Mouse (Mus musculus) layer of hippocampus, adult 9-11 months (tissue): ENCODE results near the gene Ctsz.

Source experiments
- DNase-seq: peaks from one replicate; pipeline ENCODE4 v3.0.0; 2022

The Ctsz gene

GRCm38 (mm10) chr2:174438737-174439449 lies at the start of gene Ctsz:
Gene Ctsz, minus strand, starts transcription at chr2:174439039.
- DNase-seq: peak; percentile 64

GRCm38 (mm10) chr2:174487005-174487404 lies 48.2 kb upstream of the Ctsz start:
- DNase-seq: no peak

GRCm38 (mm10) chr2:174478746-174479145 lies 39.9 kb upstream of the Ctsz start:
- DNase-seq: no peak

DNA sequence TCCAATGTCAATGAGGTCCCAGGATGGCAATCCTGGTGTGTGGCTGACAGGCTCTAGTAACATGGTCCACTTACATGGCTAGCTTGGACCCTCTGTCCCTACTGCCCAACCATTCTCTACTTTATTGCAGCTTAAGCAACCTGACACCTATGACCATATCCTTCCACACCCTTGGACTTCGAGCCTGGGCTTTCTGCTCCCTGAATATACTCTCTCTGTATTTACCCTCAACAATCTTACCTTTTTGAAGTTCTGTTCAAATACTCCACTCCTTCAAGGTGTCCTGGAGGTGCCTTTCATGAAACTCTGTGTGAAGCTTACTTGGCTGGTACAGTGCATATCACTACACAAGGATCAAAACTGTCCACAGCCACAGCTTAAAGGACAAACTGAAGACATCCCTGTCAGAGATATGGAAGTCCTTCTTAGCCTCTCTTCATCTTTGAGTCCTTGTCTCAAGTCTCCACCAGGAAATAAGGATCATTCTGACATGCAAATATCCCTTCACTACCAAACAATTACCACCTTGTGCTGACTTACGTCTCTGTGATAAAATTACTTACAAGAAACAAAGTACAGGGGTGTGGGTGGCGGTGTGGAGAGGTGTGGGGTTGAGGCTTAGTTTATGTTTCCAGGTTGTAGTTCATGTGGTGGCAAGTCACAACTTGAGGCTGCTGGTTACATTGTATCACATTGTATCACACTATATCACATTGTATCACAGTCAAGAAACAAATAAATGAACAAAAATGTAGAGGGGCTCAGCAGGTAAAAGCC lies 38.9 kb upstream of the Ctsz start:
- DNase-seq: no peak

DNA sequence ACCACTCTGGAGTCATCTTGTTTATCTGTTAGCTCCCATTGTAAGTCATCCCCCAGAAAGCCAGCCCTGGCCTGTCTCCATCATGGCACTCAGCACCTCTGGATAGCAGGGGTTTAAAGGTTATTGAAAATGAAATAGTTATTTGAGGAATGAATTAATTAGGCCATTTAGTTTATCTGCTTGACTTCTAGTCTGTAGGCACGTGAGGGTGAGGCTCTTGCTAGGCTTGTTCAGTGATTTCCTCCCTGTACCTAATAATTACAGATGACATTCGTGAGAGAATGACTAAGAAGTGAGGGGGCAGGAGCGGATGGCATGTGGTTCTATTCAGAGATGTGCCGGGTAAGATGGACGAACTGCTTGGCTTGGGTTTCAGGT lies 34.7 kb upstream of the Ctsz start:
- DNase-seq: no peak

DNA sequence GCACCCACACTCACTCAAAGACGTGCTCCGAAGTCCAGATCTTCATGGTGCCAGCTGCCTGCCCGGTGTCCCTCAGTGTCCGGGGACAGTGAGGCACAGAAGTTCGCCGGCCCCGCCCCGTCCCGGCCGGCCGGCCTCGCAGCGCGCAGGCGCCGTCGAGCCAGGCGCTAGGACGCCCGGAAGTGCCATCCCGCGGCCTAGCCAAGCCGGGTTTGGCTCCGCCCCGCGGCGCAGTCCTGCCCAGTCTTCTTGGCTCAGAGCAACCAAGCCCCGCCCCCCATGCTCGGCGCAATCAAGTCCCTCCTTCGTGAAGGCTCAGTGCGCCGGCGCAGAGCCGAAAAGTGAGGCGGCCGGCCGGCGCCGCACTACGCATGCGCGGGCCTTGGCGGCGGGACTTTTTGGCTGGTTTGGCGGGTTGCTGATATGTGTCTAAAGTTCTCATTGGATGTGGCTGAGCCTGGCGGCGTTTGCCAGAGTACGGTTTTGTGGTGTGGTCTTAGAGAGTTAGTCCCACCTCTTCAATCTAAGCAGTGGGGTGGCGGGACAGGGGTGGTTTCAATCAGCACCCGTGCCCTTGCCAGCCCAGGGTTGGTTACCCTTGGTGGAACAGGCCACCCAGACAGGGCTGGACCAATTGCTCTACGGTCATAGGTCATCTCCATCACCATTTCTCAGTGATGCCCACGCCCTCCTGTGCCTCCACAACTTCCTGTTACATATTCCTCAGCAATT lies 34.1 kb upstream of the Ctsz start, which contains the start of gene Prelid3b:
Gene Prelid3b (minus strand): TSS at position 264 of the 732 bp plus-strand sequence.
- peak; percentile 100 for DNase-seq

DNA sequence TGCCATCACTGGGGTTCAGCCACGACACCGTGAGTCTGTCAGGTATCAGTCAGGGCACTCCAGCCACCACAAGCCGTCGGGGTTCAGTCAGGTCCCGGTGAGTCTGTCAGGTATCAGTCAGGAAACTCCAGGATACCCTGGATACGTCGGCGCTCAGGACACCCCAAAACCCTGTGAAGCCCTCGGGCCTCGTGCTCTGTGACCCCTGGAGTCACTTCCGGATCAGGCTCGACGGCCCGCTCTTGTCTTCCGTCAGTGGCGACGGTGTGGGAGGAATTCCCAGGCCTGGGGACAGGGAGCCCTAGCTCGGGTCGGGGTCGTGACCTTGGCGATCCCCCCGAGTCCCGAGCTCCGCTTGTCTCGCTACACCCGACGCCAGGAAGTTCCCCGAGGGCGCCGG lies 33.6 kb upstream of the Ctsz start:
- DNase-seq: no peak

DNA sequence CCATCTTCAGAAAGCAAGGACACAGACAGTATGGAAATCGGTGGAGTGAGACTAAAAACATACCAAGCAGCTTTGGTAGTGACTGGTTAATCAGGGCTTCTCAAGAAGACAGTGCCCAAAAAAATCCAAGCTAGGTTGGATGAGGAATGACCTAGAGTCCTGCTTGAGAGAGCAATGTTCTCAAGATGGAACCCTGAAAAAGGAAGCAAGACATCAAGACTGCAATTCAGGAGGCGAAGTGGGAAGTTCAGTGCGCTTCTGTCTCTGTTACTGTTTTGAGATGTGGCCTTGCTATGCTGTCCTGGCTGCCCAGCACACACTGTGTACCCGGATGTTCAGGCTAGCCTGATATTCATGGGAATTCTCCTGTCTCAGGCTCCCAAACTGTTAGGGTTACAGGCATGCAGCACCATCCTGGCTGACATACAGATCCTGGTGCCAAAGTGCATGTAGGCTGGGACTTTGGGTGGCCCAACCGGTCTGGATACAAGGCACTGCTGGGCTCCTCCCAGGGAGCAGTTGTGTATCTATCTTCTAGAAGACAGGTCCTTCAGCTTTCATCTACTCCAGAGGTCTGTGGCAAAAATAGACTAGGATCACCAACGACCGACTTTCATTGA lies 32.1 kb upstream of the Ctsz start:
- no peak for DNase-seq

GRCm38 (mm10) chr2:174470333-174470732 lies 31.5 kb upstream of the Ctsz start:
- no peak for DNase-seq

GRCm38 (mm10) chr2:174463789-174464523 lies 25.1 kb upstream of the Ctsz start, which contains the start of gene Atp5e:
Gene Atp5e, minus strand, starts transcription at chr2:174464105.
- DNase-seq: peak; percentile 97

GRCm38 (mm10) chr2:174463370-174463769 lies 24.5 kb upstream of the Ctsz start:
- DNase-seq: no peak

GRCm38 (mm10) chr2:174459365-174459764 lies 20.5 kb upstream of the Ctsz start:
- no peak for DNase-seq

- no peak for DNase-seq
Measured at GRCm38 (mm10) chr2:174453681-174454080, 14.8 kb upstream of the Ctsz start.

DNA sequence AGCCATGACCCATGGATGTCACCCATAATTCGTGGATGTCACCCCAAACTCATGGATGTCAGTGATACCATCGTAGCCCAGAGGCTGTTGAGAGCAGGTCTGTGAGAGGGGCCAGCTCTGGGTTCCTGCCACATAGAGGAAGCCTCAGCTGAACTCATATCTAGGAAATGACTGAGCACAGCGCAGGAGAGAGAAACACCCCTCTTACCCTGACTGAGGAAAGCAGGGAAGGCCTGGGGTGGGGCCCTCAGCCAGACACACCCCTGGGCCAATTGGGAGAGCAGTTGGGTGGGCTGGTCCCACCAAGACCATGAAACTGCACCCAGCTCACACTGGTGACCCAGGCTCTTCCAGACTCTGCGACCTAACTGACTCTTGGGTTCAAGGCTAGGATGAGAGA lies 11.5 kb upstream of the Ctsz start, which contains the start of gene Tubb1:
Gene Tubb1 (plus strand): TSS at position 343 of the 400 bp plus-strand sequence.
- DNase-seq: no peak

DNA sequence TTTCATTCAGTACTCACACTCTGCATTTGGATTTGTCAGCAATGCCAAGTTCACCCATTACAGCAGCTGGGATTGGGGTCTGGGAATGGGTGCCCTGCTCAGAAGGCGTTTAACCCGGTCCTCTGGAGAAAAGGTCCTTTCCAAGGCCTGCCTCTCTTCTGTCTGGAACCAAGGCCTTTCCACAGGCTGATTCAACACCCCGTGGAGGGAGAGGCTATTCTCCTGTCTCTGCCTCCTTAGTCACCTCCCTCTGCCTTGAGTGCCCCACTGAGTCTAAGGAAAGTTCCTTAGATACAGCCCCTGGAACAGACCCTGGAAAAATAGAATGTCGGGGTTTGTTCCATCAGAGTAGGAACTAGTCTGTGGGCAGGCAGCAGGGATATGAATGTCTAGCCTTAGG lies 9.6 kb upstream of the Ctsz start:
- no peak for DNase-seq

DNA sequence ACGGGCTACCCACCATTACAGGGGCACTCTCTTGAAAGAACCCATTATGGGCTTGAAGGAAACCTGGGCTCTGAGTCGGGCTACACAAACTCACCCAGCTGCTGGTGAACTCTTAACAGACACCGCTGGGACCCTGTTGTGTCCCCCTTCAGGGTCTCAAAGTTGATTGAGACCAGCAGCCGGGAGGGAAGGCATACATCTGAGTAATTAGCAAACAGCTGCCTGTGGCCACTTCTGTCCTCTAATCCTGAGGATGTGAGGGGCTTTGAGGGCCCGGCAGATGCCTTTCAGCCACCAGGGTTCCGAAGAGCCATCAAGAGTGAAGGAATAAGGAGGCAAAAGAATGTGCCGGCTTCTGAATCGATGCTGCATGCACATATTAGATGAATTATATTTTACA lies 8.1 kb upstream of the Ctsz start:
- DNase-seq: no peak

- no peak for DNase-seq
Measured at GRCm38 (mm10) chr2:174446492-174446891, 7.7 kb upstream of the Ctsz start.

DNA sequence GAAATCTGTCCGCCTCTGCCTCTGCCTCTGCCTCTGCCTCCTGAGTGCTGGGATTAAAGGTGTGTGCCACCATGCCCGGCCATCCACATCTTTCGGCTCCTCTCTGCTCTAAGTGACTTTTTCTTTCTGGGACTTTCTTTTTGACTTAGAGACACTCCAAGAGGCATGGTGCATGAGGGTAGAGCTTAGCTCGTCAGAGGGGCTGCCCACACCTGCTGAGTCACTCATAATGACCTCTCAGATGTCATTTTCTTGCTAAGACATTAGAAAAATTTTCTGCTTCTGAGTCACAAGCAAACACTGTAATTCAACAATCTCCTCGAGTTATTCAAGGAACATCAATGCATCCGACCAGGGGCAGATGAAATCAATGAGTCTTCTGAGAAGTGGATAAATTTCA lies 6.2 kb upstream of the Ctsz start:
- no peak for DNase-seq

DNA sequence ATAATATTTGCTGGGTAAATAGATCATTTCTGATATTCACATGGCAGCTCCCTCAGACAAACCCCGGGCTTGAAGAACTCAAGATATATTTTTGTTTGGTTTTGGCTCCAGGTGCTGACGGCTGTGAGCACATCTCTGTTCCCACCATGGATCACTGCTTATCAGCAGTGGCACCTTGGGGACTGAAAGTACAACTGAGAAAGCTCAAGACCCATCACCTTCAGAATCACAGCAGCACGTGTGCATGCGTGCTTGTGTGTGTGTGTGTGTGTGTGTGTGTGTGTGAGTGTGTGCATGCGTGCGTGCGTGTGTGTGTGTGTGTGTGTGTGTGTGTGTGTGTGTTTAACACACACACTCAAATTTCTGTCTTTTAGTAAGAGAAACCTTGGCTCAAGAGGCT lies 5.5 kb upstream of the Ctsz start:
- DNase-seq: no peak

DNA sequence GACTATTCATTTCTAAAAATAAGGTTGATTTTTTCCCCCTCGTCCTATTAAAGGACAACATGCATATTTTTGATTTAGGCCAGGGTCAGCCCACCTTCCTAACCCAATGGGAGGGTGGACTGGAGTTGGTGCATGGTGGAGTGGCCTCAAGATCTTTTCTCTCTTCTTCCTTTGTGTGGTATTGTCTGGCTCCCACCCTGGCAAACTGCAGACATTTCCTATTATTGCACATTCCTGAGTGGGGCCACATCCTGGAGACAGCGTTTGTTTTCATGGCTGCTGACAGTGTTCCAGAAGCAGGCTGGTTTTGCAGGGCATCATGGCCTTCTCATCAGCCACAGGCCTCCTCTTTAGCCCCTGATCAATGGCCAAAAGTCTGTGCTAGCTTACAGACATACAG lies 4.2 kb upstream of the Ctsz start:
- no peak for DNase-seq

DNA sequence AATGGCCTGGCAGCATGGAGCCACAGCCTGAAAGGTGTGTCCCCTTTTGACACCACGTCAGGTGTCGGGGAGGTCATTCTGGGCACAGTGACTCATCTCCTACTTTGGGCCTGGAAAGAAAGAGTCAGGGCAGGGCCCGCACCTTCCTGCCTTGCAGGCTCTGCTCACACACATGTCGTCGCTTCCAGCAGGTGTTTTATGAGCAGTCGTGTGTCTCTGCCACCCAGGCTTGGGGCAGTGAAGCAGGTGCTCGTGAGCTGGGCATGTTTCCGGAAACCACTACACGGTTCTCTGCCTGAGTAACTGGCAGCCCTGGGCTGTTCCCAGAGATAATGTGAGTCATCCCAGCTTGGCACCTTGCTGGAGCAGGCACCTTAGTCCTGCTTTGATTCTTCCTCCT lies 3.6 kb upstream of the Ctsz start:
- DNase-seq: no peak

DNA sequence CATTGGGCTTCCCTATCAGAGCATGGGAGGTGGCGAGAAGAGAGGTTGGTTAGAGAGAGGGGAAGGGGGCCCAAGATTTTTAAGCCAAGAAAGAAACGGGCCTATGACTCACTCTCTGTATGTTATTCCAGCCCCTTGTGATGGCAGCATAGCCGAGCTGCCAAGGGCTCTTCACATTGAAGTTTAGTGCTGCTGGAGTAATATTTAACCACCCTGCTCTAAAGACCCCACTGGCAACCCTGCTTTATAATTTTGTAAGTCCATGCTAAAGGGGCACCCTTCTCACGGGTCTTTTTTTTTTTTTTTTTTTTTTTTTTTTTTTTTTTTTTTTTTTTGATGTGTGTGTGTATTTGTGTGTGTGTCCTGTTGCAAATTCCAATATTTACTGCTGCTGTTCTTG lies 3.1 kb upstream of the Ctsz start:
- no peak for DNase-seq
